Comparison of ENCODE assay signal across 9 mouse cellular contexts in the genomic region with DNA sequence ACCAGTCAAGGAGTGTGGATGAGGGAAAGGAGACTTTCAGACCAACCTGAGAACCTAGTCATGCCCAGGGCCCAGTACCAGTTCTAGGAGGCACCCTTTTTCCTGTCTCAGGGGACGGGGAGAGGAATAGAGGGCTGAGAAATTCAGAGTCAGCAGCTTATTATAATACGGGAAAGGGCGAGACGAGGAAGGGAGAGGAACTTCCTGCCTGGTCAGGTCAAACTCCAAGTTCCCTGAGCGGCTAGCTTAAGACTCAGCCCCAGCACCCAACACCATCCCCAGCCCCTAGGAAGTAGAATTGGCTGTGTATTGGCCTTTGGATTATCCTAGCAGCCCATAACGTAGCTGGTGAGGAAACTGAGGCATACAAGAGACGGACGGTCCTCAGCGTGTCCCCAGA. TPM values are rescaled to one million over a fixed set of nuclear protein-coding genes. Genes with fewer than 3 reads are reported as not detected.
DNase-seq lines count a peak whose midpoint lies in the region; ATAC-seq lines count a peak whose summit lies in the region.
"Had no signal": no experiment of that assay in that cellular context is flagged by ENCODE, and none has a peak within 500 bp of the region (broad histone marks: within the 10 kb centered on the region; RNA-seq: fewer than 3 reads in every experiment).

No protein-coding gene starts in this region.

- DNase-seq in heart, adult 8-10 months (ENCODE audit: low spot score): peak; percentile 45
- DNase-seq in heart, postnatal 4 days: no peak
- peak; percentile 28 to 36 for DNase-seq in heart, postnatal 36 days
- peak; percentile 75 to 88 for DNase-seq in kidney, postnatal 36 days
- DNase-seq in left cerebral cortex, postnatal 14 days (ENCODE audit: low spot score in 2 of 2): no peak
- DNase-seq in adrenal gland, adult 8-10 months: no peak
- no peak for DNase-seq in spleen, adult 12 weeks (ENCODE audit: low spot score)

- intact Hi-C loops in heart, postnatal 36 days (cut with DNase I): no loop called here
- intact Hi-C loops in left cerebral cortex, postnatal 14 days (cut with DNase I): no loop called here

- ATAC-seq in megakaryocyte progenitor cell, adult 5-6 weeks (replicated peaks; ENCODE audit: poor library complexity): peak; percentile 22

RNA-seq across cellular contexts. Expression of a gene that starts 0.7 kb away (rescaled TPM):
- 1 to 10 TPM in 3 of 4 experiments, under 1 TPM in 1; 0.44 to 2.5 (median 1.5) TPM for total RNA-seq in heart, adult 8-10 months (2022)
- 1 to 10 TPM; 2.4 to 2.6 TPM for total RNA-seq in heart, postnatal 4 days (2021)
- total RNA-seq in heart, postnatal 36 days (2021): 1 to 10 TPM; 1.1 to 1.4 TPM
- total RNA-seq in megakaryocyte progenitor cell, adult 5-6 weeks (2015): 1.4 and 2.1 TPM in 2 replicates
- 1.6 and 2.8 TPM in 2 replicates for total RNA-seq in megakaryocyte progenitor cell, adult 5-6 weeks (2017)
- total RNA-seq in left cerebral cortex, postnatal 14 days (2021): 1 to 10 TPM; 1.1 to 1.5 TPM
- total RNA-seq in adrenal gland, adult 8-10 months (2022): 10 to 100 TPM in 2 of 4 experiments, 1 to 10 TPM in 2; 7.4 to 13.6 (median 10.6) TPM
- total RNA-seq: neutrophil, adult 5-6 weeks had no signal

RNA-seq across cellular contexts. Expression of a gene that starts 18.6 kb away (rescaled TPM):
- total RNA-seq in heart, adult 8-10 months (2022): 10 to 100 TPM; 23.9 to 28.4 (median 26.4) TPM
- total RNA-seq in heart, postnatal 4 days (2021): 10 to 100 TPM; 25.1 to 31.4 TPM
- 10 to 100 TPM; 23.8 to 26.6 TPM for total RNA-seq in heart, postnatal 36 days (2021)
- total RNA-seq in megakaryocyte progenitor cell, adult 5-6 weeks (2015): 53.0 and 53.5 TPM in 2 replicates
- 22.3 and 25.5 TPM in 2 replicates for total RNA-seq in megakaryocyte progenitor cell, adult 5-6 weeks (2017)
- 10 to 100 TPM; 11.2 to 11.5 TPM for total RNA-seq in left cerebral cortex, postnatal 14 days (2021)
- 10 to 100 TPM; 19.4 to 28.7 (median 23.5) TPM for total RNA-seq in adrenal gland, adult 8-10 months (2022)

RNA-seq across cellular contexts. Expression of a gene that starts 45.5 kb away (rescaled TPM):
- total RNA-seq in heart, adult 8-10 months (2022): 10 to 100 TPM; 13.7 to 14.5 (median 14.1) TPM
- total RNA-seq in heart, postnatal 4 days (2021): 10 to 100 TPM; 40.3 to 41.6 TPM
- 10 to 100 TPM; 16.2 to 16.9 TPM for total RNA-seq in heart, postnatal 36 days (2021)
- total RNA-seq in megakaryocyte progenitor cell, adult 5-6 weeks (2015): 28.2 and 31.4 TPM in 2 replicates
- 46.9 and 54.6 TPM in 2 replicates for total RNA-seq in megakaryocyte progenitor cell, adult 5-6 weeks (2017)
- total RNA-seq in left cerebral cortex, postnatal 14 days (2021): 100 to 1,000 TPM; 112 TPM
- total RNA-seq in adrenal gland, adult 8-10 months (2022): 10 to 100 TPM; 32.0 to 39.4 (median 37.7) TPM

Comparison
In these comparisons a context has a peak if more than half of its experiments do, and no peak if none do; other contexts are left out.
1. DNase-seq: peak in heart, adult 8-10 months (single experiment), heart, postnatal 36 days (2 of 2) and kidney, postnatal 36 days (2 of 2); none in heart, postnatal 4 days (single experiment), left cerebral cortex, postnatal 14 days (0 of 2), adrenal gland, adult 8-10 months (single experiment) and spleen, adult 12 weeks (single experiment).